Mouse (Mus musculus) T-helper 2 cell (primary cell): ENCODE results near the gene Gpc6.

Experiments
- in situ Hi-C: fragments of 300-600 bp; cut with MboI, MseI; formaldehyde crosslinking; loops from one replicate; pipeline ENCODE4 v1.15.1; 2025; ENCODE audit warnings: high pct_unique_total_duplicates

Gpc6 gene

DNA sequence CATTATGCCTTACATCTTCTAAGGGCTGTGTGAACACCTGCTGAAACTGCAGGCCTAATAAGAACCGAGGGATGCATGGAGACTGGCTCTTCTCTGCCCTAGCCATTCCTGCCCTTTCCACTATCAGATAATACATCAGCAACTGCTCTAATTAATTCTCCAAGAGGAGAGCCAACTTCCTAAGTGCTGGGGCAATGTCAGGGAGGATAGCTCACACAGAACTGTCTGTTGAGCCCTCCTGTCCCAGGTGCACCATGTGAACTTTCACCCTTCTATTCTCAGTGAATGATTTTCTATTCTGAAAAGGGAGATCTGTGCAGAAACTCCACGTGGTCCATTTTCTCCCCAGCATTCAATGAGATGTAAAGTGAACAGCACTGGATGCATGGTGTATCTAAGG lies 136.0 kb downstream of the Gpc6 start:
- in situ Hi-C loops: no loop called here

DNA sequence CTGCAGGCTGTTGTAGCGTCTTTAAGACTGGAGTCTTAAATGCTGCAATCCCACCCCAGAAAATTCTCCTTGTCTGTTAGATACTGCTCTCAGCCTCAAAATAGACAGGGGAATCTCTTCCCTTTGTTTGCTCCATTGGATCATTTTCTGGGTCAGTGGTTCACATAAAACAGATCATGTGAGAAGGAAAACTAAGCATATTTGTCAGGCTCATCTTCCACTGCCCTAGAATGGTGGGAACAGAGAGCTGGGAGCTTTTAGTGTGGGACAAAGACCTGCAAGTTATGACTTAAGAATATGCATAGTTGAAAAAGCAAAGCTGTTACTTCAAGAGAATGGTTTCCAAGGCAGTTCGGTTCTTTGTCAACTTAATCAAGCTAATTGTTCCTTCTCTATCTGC lies 136.4 kb downstream of the Gpc6 start:
- in situ Hi-C loops: no loop called here

DNA sequence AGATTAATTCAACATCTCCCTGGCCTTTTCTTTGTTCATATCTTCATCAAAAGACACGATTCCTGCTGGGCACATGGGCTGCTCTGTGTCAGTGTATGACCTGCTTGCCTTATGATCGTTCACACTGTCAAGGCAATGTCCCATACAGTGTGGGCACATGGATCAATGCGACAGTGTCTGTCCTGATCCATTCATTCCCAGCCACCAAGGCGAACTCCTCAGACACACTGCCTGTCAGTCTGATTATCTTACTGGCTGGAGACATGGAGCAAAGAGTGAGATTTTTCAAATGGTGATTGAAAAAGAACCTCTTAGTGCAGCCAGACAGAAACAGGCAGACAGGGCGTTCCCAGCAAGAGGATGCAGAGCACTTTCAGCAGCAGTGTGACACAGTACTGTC lies 143.1 kb downstream of the Gpc6 start:
- in situ Hi-C loops: no loop called here

DNA sequence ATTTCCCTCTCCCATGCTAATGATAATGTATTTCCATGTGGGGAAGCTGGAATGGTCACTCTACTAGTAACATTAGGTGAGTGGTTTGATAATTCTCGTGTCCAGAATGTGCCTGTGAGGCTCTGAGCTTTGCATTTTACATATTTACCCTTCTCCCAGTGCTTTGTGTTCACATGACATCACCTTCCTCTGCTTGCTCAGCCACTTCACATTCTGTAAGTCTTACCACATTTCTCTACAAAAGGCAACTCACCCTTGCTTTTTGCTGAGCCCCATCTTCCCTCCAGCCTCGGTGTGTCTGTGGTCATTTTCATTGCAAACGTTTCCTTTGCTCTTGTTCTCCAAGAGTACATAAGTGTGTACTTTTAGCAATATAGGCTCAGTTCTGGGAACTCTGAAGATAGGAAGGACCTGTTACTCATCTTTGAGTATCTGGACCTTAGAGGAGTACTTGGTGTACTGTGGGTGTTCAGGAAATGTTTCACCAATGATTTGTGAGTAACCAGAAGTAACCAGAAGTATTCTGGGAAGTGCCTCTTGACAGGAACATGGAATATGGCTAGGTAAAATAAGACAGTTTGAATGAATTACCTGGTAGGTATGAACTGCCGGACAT lies 145.5 kb downstream of the Gpc6 start:
- in situ Hi-C loops: no loop called here

DNA sequence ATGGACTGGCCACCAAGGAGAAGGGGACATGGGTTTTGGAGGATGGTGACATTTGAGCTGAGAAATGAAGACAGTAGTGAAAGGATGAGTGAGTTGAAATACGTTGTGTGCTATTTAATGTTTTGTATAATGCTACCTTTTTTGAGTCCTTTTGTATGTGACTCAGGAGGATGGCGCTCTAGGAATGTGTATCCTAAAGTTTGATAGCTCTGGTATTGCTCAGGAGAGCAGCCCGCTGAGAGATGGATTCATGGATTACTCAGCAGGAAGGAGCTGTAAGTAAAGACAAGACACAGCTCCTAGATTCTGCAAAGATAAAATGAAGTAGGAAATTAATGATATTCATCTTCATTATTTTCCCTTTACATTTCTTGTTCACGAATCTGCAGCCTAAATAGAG lies 168.5 kb downstream of the Gpc6 start:
- in situ Hi-C loops: no loop called here

DNA sequence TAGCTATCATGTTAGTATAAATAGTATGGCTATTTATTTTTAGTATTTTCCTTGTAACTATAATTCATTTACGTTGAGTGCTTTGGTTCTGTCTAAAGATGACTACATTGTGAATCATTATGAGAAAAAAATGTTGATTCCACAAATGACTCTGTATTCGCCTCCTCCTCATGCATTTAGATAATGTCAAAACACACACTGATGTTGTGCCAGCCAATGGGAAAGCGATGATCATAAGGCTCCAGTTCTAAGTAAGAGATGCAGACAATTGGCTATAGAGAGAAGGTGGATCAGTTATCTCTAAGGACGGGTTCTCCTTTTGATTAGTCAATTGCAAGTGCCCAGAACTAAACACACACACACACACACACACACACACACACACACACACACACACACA lies 181.8 kb downstream of the Gpc6 start:
- in situ Hi-C loops: no loop called here

DNA sequence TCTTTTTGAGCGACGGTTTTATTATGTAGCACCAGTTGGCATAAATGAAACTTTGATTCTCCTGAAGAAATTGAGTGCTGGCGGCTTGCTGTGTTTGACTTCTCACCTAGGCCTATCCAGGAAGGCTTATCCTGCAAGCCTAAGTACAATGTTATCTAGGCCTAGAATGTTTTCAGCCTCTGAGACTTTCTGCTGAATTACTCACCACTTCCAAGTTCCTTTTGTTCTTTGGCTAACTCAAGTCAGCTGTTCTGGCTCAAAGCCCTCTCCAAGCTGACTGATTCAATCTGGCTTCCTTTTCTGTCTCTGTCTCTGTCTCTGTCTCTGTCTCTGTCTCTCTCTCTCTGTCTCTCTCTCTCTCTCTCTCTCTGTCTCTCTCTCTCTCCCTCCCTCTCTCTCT lies 188.0 kb downstream of the Gpc6 start:
- in situ Hi-C loops: no loop called here

DNA sequence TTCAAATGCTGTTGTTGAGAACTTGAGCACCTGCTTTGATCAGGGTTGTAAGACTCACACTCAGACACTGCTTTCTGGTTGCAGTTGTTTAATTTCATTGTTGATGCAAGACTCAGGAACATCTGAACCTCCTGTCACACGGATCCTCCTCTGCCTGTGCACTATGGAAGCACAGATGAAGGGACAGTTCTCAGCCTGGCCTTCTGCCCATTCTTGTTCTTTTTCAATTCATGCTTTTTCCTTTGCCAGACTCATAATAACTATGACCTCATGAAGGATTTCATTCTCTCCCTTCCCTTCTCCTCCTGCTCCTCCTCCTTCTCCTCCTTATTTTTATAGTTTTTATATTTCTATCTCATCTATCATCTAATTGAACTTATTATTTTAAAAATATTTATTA lies 196.9 kb downstream of the Gpc6 start:
- in situ Hi-C loops: no loop called here

DNA sequence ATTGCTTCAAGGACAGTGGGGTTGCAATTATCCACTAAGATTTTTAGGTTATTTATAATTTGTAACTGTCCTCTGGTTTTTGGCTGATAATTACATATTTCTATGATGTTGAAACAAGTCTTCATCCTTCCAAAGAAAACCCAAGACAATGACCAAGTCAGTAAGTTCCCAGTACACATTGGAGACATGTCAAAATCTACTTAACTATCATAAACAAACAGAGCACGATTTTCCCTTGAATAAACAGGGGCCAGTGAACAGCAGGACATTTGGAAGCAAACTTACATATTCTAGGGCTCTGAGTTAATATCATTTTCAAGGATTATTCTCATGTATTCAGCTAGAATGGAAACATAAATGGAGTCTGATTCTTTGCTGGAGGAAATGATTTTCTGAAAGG lies 205.2 kb downstream of the Gpc6 start:
- in situ Hi-C loops: no loop called here

DNA sequence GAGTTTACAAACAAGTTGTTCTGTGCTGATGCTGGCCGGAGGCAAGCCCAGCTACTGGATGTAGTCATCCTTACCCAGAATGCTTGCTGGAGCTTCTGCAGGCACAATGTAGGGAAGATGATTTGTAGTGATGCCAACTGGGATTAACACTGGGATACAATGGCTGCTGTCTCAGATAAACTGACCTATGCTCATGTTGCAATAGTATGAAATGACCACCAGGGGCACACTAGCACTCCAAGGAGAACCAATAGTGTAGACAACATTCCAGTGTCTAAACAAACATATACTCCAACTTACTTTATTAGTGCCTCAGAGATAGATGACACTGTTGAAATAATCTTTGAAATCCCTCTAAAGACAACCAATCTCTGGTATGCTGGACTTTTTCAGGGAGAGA lies 206.2 kb downstream of the Gpc6 start:
- in situ Hi-C loops: no loop called here

DNA sequence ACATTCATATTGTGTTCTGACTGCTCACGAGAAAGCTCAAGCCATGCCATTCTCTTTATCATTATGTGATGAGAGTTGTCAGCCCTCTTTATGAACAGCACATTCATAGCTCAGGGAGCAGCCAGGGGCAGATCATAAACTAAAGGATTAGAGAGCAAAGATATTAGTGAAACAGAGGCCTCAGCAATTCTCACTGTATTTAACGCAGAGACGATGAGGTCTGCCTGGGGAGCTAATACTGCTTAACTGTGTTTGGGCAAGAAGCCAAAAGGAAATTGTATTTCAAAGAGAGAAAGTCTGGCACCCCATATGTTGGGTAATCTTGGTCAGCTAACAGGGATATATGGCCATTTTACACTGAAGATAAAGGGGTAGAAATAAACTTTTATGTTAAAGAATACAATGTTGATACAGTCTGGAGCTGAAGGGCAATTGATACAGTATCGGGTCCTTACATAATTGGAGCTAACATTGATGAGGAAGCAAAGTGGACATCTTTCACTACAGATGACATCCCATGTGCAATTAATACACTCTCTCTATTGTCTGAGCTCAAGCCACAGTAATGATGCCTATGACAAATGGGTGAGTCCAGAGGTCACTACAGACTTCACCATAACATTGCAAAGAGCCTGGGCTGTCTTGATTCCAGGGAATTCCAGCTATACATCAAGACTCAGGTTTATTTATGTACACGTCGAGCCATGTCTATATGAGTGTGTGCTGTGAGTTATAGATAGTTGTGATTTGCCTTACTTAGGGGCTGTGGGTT lies 216.1 kb downstream of the Gpc6 start:
- in situ Hi-C loops: loop anchor here (10.0 kb wide), 1 partner anchor 194 kb away; no protein-coding TSS in a partner anchor

DNA sequence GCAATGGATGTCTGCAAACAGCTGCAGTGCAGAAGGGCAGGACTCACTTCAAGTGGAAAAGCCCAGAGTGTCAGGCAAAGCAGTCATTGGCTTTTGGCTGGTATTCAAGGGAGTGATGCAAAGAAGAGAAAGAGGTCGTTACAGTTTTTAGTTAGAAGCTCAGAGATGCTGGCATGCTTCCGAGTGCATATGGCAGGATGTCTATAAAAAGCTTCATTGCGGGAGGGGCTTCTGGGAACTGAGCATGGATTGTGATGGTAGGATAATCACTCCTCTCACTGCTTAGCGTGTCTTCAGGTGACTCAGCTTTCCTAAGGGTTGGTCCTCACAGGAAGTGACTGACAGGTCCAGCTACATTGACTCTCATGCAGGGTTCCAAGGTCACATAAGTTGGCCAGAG lies 221.0 kb downstream of the Gpc6 start:
- in situ Hi-C loops: loop anchor here (10.0 kb wide), 1 partner anchor 189 kb away; no protein-coding TSS in a partner anchor

DNA sequence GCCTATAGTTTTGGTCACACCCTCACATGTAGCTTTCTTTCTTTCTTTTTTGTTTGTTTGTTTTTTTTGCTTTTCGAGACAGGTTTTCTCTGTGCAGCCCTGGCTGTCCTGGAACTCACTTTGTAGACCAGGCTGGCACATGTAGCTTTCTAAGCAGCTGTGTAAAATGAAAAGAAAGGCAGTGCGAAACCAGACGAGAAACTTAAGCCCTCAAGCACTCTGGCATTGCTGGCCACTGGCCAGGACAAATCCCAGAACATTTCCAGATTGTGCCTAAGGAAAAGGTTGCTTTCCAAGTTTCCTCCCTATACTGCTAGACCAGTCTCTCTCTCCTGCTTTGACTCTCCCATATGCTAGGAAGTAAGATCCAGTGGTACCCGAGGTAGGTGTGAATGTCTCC lies 221.6 kb downstream of the Gpc6 start:
- in situ Hi-C loops: loop anchor here (10.0 kb wide), 1 partner anchor 188 kb away; no protein-coding TSS in a partner anchor

DNA sequence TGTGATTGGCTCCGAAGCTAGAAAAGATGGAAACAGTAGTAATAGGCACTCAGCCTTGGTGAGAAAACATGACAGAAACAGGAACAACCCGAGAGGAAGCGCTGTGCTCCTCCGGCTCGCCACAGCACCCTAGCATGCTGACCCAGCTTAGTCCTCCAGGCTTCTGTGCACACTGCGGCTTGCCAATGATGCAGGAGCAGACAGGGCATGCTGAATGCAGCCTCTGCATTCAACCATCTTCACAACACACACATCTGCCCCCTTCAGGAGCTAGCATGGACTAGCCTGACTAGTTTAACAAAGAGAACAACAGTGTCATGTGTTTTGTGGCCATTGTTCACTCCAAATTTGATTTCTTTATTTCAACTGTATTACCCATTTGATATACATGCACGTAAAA lies 226.5 kb downstream of the Gpc6 start:
- in situ Hi-C loops: no loop called here

DNA sequence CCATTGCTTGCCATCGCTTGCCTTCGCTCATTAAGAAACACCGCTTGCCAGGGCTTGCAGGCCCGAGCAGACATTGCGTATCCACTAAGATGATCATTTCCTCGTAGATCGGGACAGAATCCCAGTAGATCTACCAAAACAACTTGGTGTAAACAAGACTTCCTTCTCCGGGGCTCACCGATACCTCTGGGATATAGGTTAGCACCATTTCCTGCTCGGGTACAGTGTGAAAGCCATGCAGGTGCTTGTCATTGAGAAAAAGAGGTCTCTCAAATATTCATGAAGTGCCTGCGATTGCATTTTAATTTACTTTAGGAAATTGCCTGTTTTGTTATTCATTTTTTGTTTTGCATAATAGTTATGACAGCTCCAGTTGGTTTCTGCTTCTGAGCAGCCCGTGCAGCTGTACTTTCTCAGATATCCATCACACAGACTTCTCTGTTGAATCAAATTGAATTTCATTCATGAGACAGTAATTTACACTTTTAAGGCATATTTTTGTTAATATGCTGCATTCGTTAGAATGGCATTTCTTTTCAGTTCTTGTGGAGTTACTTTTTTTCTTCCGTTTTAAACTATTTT lies 230.9 kb downstream of the Gpc6 start:
- in situ Hi-C loops: no loop called here

DNA sequence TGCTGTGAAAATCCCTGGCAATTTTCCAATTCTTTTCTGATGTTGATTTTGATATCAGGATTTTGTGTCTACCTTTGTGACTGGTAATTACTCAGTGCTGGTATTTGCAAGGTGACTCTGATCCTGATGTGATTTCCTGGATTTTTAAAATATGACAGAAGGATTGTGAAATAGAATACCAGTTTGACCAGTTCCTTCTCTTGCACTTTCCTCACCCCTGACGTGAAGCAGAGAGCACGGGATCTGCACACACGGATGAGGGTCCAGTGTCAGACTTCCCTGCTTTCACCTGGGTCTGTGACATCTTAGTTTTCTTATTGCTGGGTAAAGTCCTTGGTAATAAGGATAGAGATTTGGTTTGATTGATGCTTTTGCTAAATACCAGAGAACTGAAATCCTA lies 232.3 kb downstream of the Gpc6 start:
- in situ Hi-C loops: no loop called here

DNA sequence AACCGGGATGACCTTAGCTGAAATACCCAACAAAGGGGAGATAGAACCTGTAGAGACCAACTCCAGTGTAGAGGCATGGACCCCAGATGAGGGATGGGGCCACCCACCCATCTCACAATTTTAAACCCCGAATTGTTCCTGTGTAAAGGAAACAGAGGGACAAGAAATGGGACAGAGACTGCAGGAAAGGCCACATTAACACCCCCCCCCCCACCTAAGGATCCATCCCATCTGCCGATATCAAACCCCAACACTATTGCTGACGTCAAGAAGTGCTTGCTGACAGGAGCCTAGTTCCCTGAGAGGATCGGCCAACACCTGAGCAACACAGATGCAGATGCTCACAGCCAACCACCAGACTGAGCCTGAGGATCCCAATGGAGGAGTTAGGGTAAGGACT lies 241.2 kb downstream of the Gpc6 start:
- in situ Hi-C loops: no loop called here

DNA sequence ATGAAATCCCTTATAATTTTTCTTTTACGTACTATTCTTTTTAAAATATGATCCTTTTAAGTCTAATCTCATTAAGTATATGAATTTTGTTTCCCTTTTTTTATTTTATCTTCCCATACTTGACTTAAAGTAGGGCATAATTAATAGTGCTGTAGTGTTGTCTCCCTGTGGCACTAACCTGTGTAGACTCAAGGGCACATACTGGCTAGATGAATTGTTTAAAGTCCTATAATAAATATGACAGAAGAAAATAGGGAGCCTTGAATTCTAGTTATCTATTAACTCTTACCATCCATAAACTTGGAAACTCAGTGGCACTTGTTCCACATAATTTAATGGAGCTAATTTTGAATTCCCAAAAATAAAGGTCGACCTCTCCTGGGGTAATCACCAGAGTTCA lies 268.2 kb downstream of the Gpc6 start:
- in situ Hi-C loops: no loop called here

DNA sequence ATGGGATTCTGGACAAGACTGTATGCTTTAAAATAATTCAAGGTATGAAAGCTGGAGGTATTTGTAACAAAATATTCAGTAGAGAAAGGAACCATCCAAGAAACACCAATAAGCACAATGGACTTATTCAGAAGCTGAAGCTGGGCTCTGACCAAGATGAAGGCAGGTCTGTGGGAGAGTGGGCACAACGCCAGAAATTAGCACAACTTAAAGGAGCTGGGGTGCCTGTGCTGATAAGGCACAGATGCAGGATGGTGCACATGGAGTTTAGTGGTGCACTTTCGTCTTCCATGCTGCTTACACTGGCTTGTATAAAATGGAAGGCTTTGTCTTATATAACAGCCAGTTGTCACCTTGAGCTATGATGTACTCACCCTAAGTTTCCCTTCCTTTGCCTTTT lies 276.9 kb downstream of the Gpc6 start:
- in situ Hi-C loops: no loop called here

DNA sequence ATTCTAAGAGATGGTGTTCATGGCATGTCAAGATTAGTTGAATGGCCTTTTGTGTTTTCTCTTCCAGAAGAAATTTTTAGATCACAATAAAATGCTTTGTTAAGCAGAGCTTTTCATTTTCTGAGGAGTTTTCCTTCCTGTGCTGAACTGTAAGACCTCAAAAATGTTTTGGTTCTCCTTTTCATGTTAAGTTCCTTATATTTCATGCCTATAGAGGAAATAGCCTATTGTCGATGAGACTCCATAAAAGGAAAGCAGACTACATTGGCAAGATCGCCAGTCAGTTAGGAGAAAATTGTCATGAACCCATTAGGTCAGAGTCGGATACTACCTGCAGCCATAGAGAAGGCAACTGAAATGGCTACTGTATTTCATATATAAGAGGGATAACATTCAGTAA lies 278.8 kb downstream of the Gpc6 start:
- in situ Hi-C loops: no loop called here

DNA sequence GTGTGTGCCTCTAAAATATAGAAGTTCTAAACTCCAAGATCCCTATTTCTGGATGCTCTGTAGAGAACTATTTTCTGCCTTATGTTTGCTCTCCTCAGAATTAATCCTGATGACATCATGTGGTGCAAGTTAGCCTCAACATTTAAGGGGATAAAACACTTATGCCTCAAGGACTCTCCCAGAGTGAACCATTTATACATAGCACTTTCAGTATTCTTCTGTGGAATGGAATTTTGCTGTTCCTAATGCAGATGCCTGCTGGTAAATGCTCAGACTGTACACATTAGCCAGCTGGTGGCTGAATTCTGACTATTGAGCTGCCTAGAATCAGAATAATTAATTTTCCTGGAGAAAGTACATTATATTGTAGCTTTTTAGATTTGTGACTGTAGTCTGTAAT lies 289.3 kb downstream of the Gpc6 start:
- in situ Hi-C loops: no loop called here

DNA sequence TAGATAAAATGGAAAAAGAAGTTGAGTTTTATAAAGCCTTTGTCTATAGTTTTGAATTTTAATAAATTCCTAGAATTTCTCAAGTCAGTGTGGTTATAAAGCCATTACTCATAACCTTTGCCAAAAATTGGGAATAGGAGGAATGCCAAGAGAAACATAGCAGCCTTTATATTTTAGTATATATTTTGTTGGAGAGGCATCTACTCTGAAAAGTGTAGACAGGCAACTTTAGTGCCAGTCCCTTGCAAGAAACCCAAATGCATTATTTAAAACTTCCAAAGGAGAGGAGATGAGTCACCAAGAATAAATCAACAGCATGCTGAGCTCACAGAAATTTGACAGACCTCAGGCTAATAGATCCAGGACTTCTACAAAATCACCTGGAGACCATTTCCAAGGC lies 301.8 kb downstream of the Gpc6 start:
- in situ Hi-C loops: loop anchor here (25.0 kb wide), 1 partner anchor 1035 kb away; the partner anchor contains the start of gene Gm9376

DNA sequence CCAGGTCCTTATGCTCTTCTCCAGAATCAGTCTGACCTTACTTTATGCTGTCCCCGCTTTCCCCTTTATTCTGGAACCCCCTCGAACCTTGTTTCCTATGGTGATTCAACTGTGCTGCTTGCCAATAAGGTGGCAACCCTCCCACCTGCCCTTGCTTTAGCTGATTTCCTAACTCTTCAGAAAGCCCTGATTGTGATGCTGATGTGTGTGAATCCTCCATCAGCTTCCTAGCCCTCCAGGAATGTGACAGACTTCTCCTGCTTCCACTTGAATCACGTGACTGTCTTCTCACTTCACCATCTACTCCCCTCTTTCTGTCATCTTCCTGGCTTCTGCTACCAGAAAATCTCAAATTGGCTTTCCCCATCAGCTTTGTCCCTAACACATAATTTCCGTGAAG lies 305.4 kb downstream of the Gpc6 start:
- in situ Hi-C loops: loop anchor here (25.0 kb wide), 1 partner anchor 1032 kb away; the partner anchor contains the start of gene Gm9376
